Mouse (Mus musculus): ENCODE data around the gene Phf14. TPM values are rescaled to one million over a fixed set of nuclear protein-coding genes. Genes with fewer than 3 reads are reported as not detected.
"Not testable (repeated sequence)": the region's sequence is repeated elsewhere in the genome, so short reads cannot be mapped to it uniquely, and the experiment has no call there.

The Phf14 gene
- polyA plus RNA-seq (2012; ENCODE audit: insufficient read depth, insufficient read length, missing spikeins) = 21.3 and 21.5 TPM in 2 replicates

DNA sequence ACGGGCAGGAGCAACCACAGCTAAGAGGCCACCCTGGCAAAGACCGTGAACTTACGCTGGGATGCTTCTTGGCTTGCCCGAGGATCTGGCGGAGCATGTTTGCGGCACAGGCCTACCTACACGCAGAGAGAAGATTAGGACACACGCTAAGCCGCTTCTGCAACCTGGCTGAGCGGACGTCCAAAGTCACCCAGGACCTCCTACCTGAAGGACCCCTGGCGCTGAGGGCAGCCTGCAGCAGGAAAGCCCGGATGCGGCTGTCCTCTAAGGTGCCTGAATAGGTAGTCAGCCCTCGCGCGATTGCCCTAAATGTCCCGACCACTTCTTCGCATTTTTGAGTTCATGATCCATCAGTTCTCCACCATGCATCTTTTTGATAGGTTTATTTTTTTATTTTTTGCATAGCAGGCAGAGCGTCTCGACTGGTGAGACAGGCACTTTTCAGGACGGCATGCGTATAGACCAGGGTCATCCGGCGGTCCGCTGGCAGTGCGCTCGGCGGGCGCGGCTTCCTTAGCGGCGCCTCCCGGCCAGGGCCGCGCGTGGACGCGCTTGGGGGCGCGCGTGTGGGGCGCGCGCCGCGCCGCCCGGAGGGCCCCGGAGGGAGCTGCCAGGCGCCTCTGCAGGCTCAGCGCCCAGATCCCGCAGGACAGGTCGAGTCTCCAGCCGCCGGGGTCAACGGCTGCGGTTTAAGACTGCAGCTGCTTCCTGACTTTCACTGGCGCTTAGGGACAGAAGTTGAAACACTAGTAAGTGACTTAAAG, at the start of gene Phf14, which contains the start of gene Ndufa4:
Phf14 (plus strand) TSS at position 541 of the 764 bp plus-strand sequence.
Ndufa4 (minus strand) TSS at position 229 of the 764 bp plus-strand sequence.
- H3K27ac ChIP-seq (replicated peaks; ENCODE audit: low read depth, low read length) = peak within 1 kb of the TSS; percentile 96
- H3K4me1 ChIP-seq (ENCODE audit: control insufficient read depth, insufficient read depth, insufficient read length, low read length) = peaks cover 4% of the 10 kb centered on the region

DNA sequence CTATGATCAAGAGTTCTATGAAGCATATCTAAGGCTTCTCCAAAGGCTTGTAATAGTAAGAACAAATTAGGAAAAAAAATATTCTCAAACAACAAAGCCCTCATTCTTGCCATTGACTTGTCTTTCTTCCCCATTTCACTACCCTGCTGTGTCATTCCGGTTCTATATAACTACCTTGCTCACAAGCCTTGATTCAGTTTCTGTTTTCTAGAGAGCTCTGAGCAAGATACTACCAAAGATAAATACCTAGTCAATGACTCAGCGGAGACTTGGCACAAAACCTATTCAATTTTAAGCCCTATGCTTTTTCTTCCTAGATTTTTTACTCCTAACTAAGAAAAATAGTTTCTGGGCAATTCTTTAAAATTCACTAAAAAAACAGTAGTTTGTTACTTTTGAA, 32.2 kb upstream of the Phf14 start:
- not testable (repeated sequence) for H3K4me1 ChIP-seq (ENCODE audit: control insufficient read depth, insufficient read depth, insufficient read length, low read length); H3K27ac ChIP-seq (replicated peaks; ENCODE audit: low read depth, low read length); H3K4me3 ChIP-seq (ENCODE audit: insufficient read depth, low read depth, low read length)

More for the DNA sequence above, at the start of gene Phf14, which contains the start of gene Ndufa4:
- peak within 1 kb of the TSS; percentile 85 for H3K4me3 ChIP-seq (ENCODE audit: insufficient read depth, low read depth, low read length)

DNA sequence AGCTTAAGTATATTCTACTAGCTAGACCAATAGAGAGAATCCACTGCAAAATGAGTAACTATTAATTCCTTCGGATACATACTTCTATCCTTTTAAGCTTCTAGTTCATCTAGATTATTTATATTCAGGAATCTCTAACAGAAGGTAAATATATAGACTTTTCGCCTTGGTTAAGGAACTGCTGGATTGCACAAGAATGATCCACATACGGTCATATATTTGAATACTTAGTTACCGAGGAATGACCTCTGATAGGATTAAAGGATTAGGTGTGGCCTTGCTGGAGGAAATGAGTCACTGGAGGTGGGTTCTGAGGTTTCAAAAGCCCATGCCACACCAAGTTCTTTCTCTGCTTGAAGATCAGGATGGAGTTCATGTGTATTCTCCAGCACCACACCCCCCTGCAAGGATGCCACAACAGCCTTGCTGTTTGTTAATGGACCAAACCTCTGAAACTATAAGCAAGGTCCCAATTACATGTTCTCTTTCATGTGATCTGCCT, 6.7 kb upstream of the Phf14 start:
- no peak overlapping the region for H3K27ac ChIP-seq (replicated peaks; ENCODE audit: low read depth, low read length)

DNA sequence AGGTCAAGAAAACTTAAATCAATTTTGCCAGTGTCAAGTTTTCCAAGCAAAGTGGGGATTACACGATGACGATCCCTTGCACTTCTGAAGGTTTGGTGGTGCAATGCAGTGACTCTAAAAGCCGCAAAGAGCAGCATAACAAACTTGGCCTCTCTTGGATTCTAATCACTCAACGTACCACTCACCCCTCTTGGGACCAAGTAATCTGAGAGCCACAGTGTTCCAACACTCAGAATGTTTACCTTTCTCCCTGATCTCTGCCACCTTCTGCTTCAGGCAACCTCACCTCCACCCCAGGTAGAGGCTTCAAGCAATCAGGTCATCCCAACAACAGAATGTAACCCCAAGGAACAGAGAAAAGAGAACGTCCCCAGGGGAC, 730 bp upstream of the Phf14 start:
- H3K4me1 ChIP-seq (ENCODE audit: control insufficient read depth, insufficient read depth, insufficient read length, low read length) = peaks cover 4% of the 10 kb centered on the region
- H3K4me3 ChIP-seq (ENCODE audit: insufficient read depth, low read depth, low read length) = peak overlapping the region; percentile 85
- peak overlapping the region; percentile 95 for H3K27ac ChIP-seq (replicated peaks; ENCODE audit: low read depth, low read length)

More for the DNA sequence above, 6.7 kb upstream of the Phf14 start:
- peaks cover 2% of the 10 kb centered on the region for H3K4me1 ChIP-seq (ENCODE audit: control insufficient read depth, insufficient read depth, insufficient read length, low read length)
- H3K4me3 ChIP-seq (ENCODE audit: insufficient read depth, low read depth, low read length) = no peak overlapping the region

DNA sequence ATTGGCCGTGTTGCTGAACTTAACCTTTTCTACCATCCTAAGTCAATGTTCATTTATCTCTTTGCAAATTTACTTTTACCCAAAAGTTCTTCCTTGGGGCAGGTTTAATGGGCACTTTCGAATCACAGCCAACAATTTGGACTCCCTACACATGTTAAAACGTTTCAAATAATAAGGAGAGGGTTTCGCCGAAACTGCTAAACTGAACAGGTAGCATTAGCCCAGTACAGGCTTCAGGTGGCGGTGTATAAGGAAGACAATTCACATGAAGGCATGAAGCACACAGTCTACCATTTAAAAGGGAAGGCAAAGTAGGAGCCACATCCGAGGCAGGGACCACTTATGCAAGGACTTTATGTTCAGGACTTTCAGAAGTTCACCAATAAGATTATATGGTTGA, 561 bp downstream of the Phf14 start:
- peak overlapping the region; percentile 57 for H3K27ac ChIP-seq (replicated peaks; ENCODE audit: low read depth, low read length)
- H3K4me3 ChIP-seq (ENCODE audit: insufficient read depth, low read depth, low read length) = peak overlapping the region; percentile 66

DNA sequence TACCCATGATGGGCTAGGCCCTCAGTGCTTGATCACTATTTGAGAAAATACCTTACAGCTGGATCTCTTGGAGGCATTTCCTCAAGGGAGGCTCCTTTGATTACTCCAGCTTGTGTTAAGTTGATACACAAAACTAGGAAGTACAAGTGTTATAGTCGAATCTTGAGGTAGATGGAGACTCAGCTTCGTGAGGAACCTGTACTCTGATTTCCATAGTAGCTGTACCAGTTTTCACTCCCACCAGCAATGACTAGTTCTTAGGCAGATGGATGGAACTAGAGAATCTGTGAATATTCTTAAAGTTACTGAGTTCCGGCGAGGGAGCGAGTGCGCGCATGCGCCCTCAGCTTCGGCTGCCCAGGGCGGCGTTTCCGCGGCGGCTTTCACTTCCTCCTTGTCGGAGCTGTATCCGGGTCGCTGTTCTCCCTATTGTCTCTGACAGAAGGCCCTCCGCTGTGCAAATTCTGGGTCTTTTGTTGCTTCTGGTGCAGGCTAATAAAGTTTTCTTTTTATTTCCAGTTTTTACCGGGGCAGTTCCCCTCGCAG, 18.0 kb downstream of the Phf14 start:
- peak overlapping the region; percentile 89 for H3K4me3 ChIP-seq (ENCODE audit: insufficient read depth, low read depth, low read length)
- H3K4me1 ChIP-seq (ENCODE audit: control insufficient read depth, insufficient read depth, insufficient read length, low read length) = peaks cover 2% of the 10 kb centered on the region; the same call in 1 of the 2 replicates
- peak overlapping the region; percentile 68 for H3K27ac ChIP-seq (replicated peaks; ENCODE audit: low read depth, low read length)

More for the DNA sequence above, 561 bp downstream of the Phf14 start:
- H3K4me1 ChIP-seq (ENCODE audit: control insufficient read depth, insufficient read depth, insufficient read length, low read length) = peaks cover 4% of the 10 kb centered on the region

DNA sequence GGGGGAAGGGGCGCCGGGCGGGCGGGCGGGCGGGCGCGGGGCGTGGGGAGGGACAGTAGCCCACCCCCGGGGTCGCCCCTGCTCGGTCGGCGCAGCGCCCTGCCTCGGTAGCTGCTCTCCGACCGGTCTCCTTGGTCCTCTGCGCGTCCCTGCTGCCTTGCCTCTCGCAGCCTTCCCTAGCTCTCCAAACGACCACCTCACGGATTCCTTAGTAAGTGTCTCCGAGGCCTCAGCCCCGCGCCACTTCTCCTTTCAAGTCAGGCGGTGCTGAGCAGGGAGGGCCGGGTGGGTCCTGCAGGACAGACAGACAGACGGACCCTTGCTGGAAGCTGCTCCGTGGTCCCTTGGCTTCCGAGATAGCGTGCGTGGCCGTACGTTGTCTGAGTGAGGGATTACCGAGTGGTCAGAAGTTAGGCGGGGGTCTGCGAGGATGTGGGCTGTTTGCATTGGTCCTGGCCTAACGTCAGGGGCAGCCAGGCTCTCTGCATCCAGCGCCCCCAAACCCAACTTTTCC, 18.5 kb downstream of the Phf14 start:
- Histone ChIP-seq H3K27ac (replicated peaks; ENCODE audit: low read depth, low read length) (peak overlapping the region; percentile 68), H3K4me3 (ENCODE audit: insufficient read depth, low read depth, low read length) (peak overlapping the region; percentile 89), H3K4me1 (ENCODE audit: control insufficient read depth, insufficient read depth, insufficient read length, low read length) (peaks cover 2% of the 10 kb centered on the region; the same call in 1 of the 2 replicates)

DNA sequence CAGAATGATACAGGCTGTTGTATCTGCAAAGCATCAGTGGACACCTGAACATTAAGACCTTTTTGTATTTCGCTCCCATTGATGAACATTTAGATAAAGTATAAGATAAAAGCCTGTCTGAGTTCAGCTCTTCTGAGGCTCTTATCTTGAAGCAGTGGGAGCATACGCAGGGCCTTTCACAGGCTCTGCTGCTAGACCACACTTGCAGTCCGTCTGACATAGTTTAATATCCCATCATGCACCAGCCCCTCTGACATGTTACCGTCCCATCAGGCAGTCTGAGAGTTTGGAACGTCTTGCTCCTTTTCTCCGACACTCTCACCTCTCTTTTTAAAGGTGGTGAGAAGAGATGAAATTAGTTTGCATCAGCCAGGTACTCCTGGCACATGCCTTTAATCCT, 19.9 kb downstream of the Phf14 start:
- H3K4me1 ChIP-seq (ENCODE audit: control insufficient read depth, insufficient read depth, insufficient read length, low read length) = peaks cover 2% of the 10 kb centered on the region; the same call in 1 of the 2 replicates
- H3K27ac ChIP-seq (replicated peaks; ENCODE audit: low read depth, low read length) = no peak overlapping the region
- no peak overlapping the region for H3K4me3 ChIP-seq (ENCODE audit: insufficient read depth, low read depth, low read length)

DNA sequence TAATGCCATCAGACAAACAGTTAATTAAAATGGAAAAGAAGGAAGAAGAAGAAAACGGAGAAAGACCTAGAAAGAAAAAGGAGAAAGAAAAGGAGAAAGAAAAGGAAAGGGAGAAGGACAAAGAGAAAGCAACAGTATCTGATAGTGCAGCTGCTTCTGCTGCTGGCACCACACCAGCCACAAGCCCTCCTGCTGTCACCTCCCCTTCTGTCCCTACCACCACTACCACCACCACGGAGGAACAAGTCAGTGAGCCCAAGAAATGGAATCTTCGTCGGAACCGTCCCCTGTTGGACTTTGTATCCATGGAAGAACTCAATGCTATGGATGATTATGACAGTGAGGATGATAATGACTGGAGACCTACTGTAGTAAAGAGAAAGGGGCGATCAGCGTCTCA, 25.8 kb downstream of the Phf14 start:
- Histone ChIP-seq H3K27ac (replicated peaks; ENCODE audit: low read depth, low read length) (no peak overlapping the region), H3K4me3 (ENCODE audit: insufficient read depth, low read depth, low read length) (no peak overlapping the region), H3K4me1 (ENCODE audit: control insufficient read depth, insufficient read depth, insufficient read length, low read length) (no peaks in the 10 kb centered on the region)

DNA sequence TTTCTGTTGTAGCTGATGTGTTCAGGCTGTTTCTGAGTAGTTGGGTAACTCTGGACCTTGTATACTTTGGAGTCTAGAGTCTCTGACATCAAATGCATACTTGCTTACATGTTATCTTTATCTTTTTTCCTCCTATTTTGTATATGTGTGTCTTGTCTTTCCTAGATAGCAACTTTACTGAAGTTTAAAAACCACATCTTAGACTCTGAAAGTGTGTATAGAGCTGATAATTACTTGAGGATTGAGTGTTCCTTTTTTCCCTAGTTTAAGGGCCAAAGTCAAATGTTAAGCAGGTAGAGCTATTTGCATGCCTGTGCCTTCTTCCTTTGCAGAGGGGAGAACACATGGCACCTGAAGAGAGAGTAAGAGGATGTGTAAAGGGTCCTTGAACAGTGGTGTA, 33.3 kb downstream of the Phf14 start:
- Histone ChIP-seq H3K4me1 (ENCODE audit: control insufficient read depth, insufficient read depth, insufficient read length, low read length) (no peaks in the 10 kb centered on the region), H3K27ac (replicated peaks; ENCODE audit: low read depth, low read length) (no peak overlapping the region), H3K4me3 (ENCODE audit: insufficient read depth, low read depth, low read length) (no peak overlapping the region)

DNA sequence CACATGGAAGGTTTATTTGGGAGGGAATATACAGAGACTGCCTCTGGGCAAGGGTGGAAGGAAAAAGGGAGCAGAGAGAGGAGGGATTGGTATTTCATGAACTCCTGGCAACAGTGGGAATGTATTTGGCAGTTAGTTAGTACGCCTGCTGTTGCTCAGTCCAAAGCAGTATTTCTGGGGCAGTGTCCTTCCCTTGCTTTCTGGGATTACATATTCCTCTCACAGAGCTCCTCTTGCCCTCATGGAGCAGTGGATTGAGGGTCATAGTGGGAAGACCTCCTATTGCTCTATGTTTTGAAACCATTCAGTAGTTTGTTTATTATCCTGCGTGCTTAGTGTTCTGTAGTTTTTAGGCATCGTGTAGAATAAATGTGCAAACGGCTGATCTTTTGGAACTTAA, 34.5 kb downstream of the Phf14 start:
- no peak overlapping the region for H3K27ac ChIP-seq (replicated peaks; ENCODE audit: low read depth, low read length)
- H3K4me3 ChIP-seq (ENCODE audit: insufficient read depth, low read depth, low read length) = no peak overlapping the region
- no peaks in the 10 kb centered on the region for H3K4me1 ChIP-seq (ENCODE audit: control insufficient read depth, insufficient read depth, insufficient read length, low read length)

DNA sequence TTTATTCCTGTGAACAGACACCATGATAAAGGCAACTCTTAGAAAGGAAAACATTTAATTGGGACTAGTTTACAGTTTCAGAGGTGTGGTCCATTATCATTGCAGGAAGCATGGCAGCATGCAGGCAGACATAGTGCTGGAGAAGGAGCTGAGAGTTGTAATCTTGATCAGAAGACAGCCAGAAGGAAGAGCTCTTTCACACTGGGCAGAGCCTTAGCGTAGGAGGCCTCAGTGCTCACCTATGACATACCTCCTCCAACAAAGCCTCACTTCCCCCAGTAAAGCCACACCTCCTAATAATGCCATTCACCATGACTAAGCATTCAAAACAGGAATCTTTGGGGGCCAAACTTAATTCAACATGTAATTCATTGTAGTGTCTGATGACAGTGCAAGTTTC, 40.5 kb downstream of the Phf14 start:
- Histone ChIP-seq H3K4me1 (ENCODE audit: control insufficient read depth, insufficient read depth, insufficient read length, low read length) (no peaks in the 10 kb centered on the region), H3K4me3 (ENCODE audit: insufficient read depth, low read depth, low read length) (no peak overlapping the region), H3K27ac (replicated peaks; ENCODE audit: low read depth, low read length) (no peak overlapping the region)

DNA sequence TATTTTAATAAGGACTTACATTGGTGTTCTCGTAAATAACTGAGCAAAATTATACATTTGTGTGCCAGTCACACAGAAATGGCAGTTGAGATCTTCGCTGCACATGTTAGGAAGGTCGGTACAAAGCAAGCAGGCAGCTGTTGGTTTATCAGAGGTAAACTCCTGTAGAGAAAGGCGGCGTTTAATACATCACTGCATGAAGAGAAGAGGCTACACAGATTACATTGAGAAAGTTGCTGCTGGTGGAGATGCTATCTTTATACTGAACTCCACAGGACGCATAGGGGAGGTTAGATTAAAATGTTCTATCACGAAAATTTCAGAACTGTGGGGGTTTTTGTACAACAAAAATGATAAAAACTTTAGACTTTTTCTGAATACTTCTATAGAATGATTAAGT, 52.6 kb downstream of the Phf14 start:
- Histone ChIP-seq H3K27ac (replicated peaks; ENCODE audit: low read depth, low read length) (no peak overlapping the region), H3K4me3 (ENCODE audit: insufficient read depth, low read depth, low read length) (no peak overlapping the region), H3K4me1 (ENCODE audit: control insufficient read depth, insufficient read depth, insufficient read length, low read length) (no peaks in the 10 kb centered on the region)

DNA sequence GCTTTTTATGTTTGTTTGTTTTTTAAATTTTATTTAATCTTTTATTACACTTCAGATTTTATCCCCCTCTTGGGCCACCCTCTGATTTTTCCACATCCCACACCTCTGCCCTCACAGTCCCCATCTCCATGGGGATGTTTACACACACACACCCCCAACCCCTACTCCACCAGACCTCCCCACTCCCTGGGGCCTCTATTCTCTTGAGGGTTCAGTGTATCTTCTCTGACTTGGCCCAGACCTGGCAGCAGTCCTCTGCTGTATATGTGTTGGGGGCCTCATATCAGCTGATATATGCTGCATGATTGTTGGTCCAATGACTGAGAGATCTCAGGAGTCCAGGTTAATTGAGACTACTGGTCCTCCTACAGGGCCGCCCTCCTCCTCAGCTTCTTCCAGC, 86.2 kb downstream of the Phf14 start:
- H3K4me3 ChIP-seq (ENCODE audit: insufficient read depth, low read depth, low read length) = no peak overlapping the region
- H3K4me1 ChIP-seq (ENCODE audit: control insufficient read depth, insufficient read depth, insufficient read length, low read length) = no peaks in the 10 kb centered on the region
- H3K27ac ChIP-seq (replicated peaks; ENCODE audit: low read depth, low read length) = no peak overlapping the region

DNA sequence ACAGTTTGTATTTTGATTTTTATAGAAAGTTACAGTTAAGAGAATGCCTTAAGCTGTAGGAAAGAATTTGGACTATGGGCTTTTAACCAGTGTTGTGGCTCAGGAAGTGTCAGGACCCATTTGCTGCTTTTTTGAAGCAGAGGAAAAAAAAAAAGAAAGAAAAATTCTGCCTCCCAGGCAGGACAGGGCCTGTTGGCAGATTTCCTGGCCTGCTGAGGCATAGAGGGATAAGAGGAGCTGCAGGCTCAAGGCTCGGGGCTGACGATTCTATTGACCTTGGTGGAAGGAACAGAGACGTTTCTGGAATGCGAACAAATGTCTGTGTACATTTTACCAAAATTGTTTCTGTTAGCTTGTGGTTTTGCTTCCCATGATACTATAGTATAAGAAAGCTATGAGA, 91.0 kb downstream of the Phf14 start:
- Histone ChIP-seq H3K27ac (replicated peaks; ENCODE audit: low read depth, low read length) (no peak overlapping the region), H3K4me1 (ENCODE audit: control insufficient read depth, insufficient read depth, insufficient read length, low read length) (no peaks in the 10 kb centered on the region), H3K4me3 (ENCODE audit: insufficient read depth, low read depth, low read length) (no peak overlapping the region)
